Mouse (Mus musculus) embryonic fibroblast, embryonic 13.5 days (primary cell): ENCODE results near the gene Nmur1.
"Not testable (repeated sequence)": the region's sequence is repeated elsewhere in the genome, so short reads cannot be mapped to it uniquely, and the experiment has no call there.

Source experiments
- CTCF ChIP-seq: IDR thresholded peaks from 2 replicates; pipeline ENCODE4 v1.5.1; 2011; ENCODE audit warnings: mild to moderate bottlenecking, control low read depth, low read length, moderate library complexity, borderline replicate concordance; ENCODE audit not compliant: insufficient read depth
- POLR2A ChIP-seq: IDR thresholded peaks from 2 replicates; pipeline ENCODE4 v1.6.1; 2011; ENCODE audit warnings: low read depth, mild to moderate bottlenecking, control low read depth, low read length, moderate library complexity

DNA sequence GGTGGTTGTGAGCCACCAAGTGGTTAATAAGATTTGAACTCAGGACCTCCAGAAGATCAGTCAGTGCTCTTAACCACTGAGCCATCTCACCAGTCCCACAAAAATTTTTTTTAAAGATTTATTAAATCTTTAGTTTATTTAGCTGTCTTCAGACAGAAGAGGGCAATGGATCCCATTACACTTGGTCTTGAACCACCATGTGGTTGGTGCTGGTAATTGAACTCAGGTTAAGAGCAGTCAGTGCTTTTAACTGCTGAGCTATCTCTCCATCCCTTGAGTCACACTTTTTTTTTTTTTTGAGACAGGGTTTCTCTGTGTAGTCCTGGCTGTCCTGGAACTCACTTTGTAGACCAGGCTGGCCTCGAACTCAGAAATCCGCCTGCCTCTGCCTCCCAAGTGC lies 84.9 kb downstream of the Nmur1 start:
- TF ChIP-seq POLR2A, CTCF: not testable (repeated sequence)
